Mouse (Mus musculus) heart, postnatal 0 days (tissue): Measurements from ENCODE around the gene Mob1b.

Source experiments
- CTCF ChIP-seq: IDR thresholded peaks from 2 replicates; pipeline ENCODE4 v1.5.1; 2016; ENCODE audit warnings: antibody characterized with exemption, control low read depth, low read depth
- EP300 ChIP-seq: IDR thresholded peaks from 2 replicates; pipeline ENCODE4 v1.6.1; 2016; ENCODE audit warnings: antibody characterized with exemption, low read depth

- TF ChIP-seq CTCF: no peak
- no peak for TF ChIP-seq EP300
Observed at GRCm38 (mm10) chr5:88807342-88807741, 86.7 kb downstream of the Mob1b start.
